Mouse (Mus musculus): ENCODE data around the gene Ppp4r3b. TPM values are rescaled to one million over a fixed set of nuclear protein-coding genes. Genes with fewer than 3 reads are reported as not detected.

Gene Ppp4r3b
- 100 to 1,000 TPM in 1 of 2 experiments, 10 to 100 TPM in 1; 89.5 to 101 TPM for total RNA-seq (2023)

DNA sequence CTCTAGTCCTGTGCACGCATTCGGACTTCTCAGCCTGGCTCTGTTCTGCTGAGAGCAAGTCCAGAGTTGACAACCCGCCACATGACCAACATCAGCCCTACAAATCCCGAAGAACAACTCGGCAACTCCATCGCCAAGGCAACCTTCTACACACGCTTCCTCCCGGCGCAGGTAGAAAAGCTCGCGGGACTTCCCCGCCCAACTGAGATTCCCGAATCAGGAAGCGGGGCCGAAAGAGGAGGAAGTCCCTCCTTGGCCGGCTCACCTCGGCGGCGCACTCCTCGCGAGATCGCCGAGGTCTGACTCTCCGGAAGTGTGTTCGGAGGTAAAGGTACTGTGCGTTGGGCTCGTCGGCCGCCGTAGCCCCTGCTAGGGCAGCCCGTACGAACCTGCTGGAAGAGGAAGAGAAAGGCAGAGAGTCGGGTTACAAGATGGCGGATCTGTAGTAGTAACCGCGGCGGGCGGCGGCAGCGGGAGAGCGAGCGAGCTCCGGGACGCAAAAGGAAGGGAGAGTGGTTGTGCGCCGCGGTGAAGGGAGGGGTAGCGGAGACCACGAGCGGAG is at the start of gene Ppp4r3b:
TSS of gene Ppp4r3b (plus strand) at position 328 of the 562 bp plus-strand sequence.

GRCm38 (mm10) chr11:29130385-29131355 is 42.0 kb upstream of the Ppp4r3b start, which contains the start of gene Pnpt1:
Gene Pnpt1 (plus strand): TSS chr11:29130744.

GRCm38 (mm10) chr11:29246883-29247650 is 74.4 kb downstream of the Ppp4r3b start, which contains the start of gene Cfap36:
Gene Cfap36 (minus strand): TSS chr11:29247409.

Other genes with a start within 250 kb of the Ppp4r3b start
- 10 to 100 TPM; 15.1 to 20.2 TPM for gene Pnpt1, start 42.1 kb upstream of the Ppp4r3b start, total RNA-seq (2023)
- 10 to 100 TPM; 11.4 to 13.5 TPM for gene Cfap36, start 74.5 kb downstream of the Ppp4r3b start, total RNA-seq (2023)
- gene Ccdc88a, start 200.8 kb downstream of the Ppp4r3b start, total RNA-seq (2023): 10 to 100 TPM; 27.4 to 35.3 TPM